Mouse (Mus musculus) cerebellum, adult 2 months (tissue): ENCODE measurements around the gene Dip2a. TPM values are rescaled to one million over a fixed set of nuclear protein-coding genes. Genes with fewer than 3 reads are reported as not detected.

Experiments
- DNase-seq, 2 experiments: peaks; one replicate each; pipeline ENCODE4 v3.0.0; 2021
- H3K27ac ChIP-seq: fragments of 200-500 bp; 2 replicates; pipeline ENCODE4 v1.5.1; 2012; ENCODE audit warnings: low read length, control low read depth, inconsistent platforms; ENCODE audit not compliant: insufficient read depth
- H3K27me3 ChIP-seq: fragments of 200-500 bp; 2 replicates; pipeline ENCODE4 v1.6.1; 2012; ENCODE audit warnings: inconsistent platforms, mild to moderate bottlenecking, low read length, moderate library complexity; ENCODE audit not compliant: control insufficient read depth, insufficient read depth
- H3K4me1 ChIP-seq: fragments of 200-500 bp; 2 replicates; pipeline ENCODE4 v1.6.1; 2011; ENCODE audit warnings: low read length; ENCODE audit not compliant: control insufficient read depth, insufficient read depth
- H3K4me3 ChIP-seq: fragments of 200-500 bp; replicated peaks from 2 replicates; pipeline ENCODE3; 2011; ENCODE audit warnings: mild to moderate bottlenecking, low read depth, low read length, control low read depth; ENCODE audit not compliant: insufficient read depth
- CTCF ChIP-seq: fragments of 200-500 bp; IDR thresholded peaks from 2 replicates; pipeline ENCODE4 v1.5.1; 2011; ENCODE audit warnings: low read depth, mild to moderate bottlenecking, control low read depth, low read length, moderate library complexity, borderline replicate concordance; ENCODE audit not compliant: insufficient read depth
- POLR2A ChIP-seq: fragments of 200-500 bp; IDR thresholded peaks from 2 replicates; pipeline ENCODE4 v1.6.1; 2011; ENCODE audit warnings: low read length, control low read depth, borderline replicate concordance; ENCODE audit not compliant: insufficient read depth
- WGBS: fragments of 180-500 bp; shearing (Covaris S2); methylation state at CpG from one replicate; pipeline ENCODE4 v1.1.7; 2018; 5-methylcytosine and 5-hydroxymethylcytosine counted together
- polyA plus RNA-seq: library from polyadenylated mRNA; depleted of rRNA; stranded (reverse); fragments of >200 nt; gene quantifications from 2 replicates; pipeline ENCODE4 v1.2.3, GENCODE M21; 2012

Gene Dip2a
- polyA plus RNA-seq, 1 experiment: 80.4 TPM

DNA sequence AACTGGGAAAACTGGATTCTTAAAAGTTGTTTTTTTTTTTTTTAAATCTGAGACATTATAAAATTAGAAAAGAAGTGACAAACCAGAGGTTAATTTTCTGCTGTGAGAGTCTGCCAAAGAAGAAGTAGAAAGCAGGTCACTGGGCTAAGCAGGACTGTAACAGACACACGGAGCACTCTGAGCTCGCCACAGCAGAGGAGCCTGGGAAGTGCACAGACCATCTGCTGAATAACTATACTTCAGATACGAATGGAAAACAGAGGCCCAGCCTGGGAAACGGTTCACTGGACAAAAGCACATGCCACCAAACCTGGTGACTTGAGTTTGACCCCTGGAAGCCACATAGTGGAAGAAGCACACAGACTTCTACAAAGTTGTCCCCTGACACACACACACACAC is 10.7 kb downstream of the Dip2a start:
- Histone ChIP-seq H3K4me3 (no peak overlapping the region), H3K27me3 (no peaks in the 10 kb centered on the region), H3K27ac (no peak overlapping the region), H3K4me1 (peaks cover 12% of the 10 kb centered on the region)
- TF ChIP-seq CTCF (no peak), POLR2A (no peak)
- DNase-seq: peak; percentile 35 to 54
- 2% methylated on average over 4 of the region's 4 CpGs for WGBS

DNA sequence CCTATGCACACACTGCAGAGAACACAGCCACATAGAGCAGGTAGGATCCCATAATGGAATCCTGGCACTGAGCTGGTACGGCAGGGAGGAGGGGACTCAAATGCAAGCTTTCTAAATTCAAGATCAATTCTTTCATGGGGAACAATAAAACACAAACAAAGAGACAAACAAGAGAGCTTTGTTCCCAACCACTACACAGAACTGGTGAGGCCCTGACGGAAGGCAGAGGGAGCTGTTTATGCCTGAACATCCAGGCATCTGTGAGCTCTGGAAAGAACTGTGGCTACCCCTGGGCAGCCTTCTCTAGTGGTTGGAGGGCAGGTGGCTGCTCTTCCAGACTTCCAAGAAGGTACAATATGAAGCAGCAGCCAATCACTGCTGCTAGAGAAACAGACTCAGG is 13.1 kb downstream of the Dip2a start:
- peak overlapping the region; percentile 59; the same call in 1 of the 2 replicates for H3K27ac ChIP-seq
- no peak for DNase-seq

DNA sequence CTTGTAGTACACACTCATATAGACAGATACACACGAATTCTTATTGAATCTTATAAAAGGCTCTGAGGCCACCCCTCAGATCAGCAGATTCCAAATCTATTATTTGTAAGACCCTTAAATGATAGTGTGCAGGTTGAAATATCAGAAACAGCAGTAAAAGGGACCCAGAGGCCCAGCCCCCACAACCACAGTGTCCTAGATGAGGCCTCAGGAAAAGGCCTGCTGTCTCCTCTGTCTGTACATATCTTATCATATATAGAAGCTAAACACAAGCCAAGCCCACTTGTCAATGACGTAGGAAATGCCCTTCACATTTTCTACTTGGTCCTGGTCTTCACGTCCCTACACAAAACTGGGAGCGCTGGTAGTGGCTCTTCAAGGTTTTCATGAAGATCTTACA is 16.0 kb downstream of the Dip2a start:
- TF ChIP-seq CTCF: no peak
- TF ChIP-seq POLR2A: no peak
- Histone ChIP-seq H3K4me1 (0 out of 2 replicates have a peak, but pooled peaks cover 3% of the 10 kb centered on the region), H3K27ac (no peak overlapping the region), H3K4me3 (no peak overlapping the region), H3K27me3 (no peaks in the 10 kb centered on the region)
- 92% methylated on average over 4 of the region's 4 CpGs for WGBS
- DNase-seq: no peak

More for the DNA sequence above, 13.1 kb downstream of the Dip2a start:
- Histone ChIP-seq H3K4me3 (no peak overlapping the region), H3K4me1 (peaks cover 12% of the 10 kb centered on the region), H3K27me3 (no peaks in the 10 kb centered on the region)
- WGBS: 67% methylated on average over 2 of the region's 2 CpGs
- TF ChIP-seq CTCF: no peak

DNA sequence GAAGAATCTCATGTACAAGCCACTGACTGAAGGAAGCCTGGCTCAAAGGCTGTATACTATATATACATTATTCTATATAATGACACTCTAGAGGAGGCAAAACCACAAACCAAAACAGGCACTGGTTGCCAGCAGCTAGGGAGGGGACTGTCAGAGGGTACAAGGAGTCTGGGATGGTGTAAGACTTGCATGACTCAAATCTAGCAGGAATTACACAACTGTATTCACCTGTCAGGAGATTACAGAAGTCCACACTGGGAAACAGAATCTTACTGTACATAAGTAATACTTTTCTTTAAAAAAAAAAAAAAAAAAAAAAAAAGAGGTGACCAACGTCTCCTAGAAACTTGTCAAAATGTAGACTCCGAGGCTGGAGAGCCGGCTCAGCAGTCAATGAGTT is 16.5 kb downstream of the Dip2a start:
- WGBS: 84% methylated on average over 3 of the region's 3 CpGs
- TF ChIP-seq CTCF (no peak), POLR2A (no peak)
- H3K27me3 ChIP-seq: no peaks in the 10 kb centered on the region

DNA sequence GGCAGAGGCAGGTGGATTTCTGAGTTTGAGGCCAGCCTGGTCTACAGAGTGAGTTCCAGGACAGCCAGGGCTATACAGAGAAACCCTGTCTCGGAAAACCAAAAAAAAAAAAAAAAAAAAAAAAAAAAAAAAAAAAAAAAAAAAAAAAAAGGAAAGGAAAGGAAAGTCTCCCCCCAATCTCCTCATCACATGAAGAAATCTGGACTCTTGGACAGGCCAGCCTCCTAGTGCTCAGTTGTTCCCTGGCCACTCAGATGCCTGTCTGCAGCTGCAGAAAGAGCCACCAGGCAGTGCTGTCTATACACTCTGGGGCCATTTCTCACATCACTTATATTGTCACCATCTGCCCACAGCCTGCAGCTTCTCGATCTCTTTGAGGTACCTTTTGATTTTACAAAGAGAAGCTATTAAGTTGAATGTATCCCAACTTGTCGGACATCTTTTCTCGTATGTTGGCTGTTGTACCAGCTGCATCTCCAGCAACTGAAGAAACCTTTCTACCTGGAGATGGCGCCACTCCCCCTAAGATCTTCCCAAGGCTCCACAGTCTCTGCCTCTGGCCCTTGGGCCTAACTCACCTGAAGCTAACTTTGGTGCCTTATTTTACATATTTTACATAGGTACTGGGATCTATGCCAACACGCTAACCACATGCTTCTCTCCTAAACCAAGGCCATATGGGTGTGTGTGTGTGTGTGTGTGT is 18.6 kb downstream of the Dip2a start:
- DNase-seq: peak; percentile 22 to 50
- 70% methylated on average over 6 of the region's 6 CpGs for WGBS
- Histone ChIP-seq H3K27ac (no peak overlapping the region), H3K4me1 (0 out of 2 replicates have a peak, but pooled peaks cover 3% of the 10 kb centered on the region), H3K4me3 (no peak overlapping the region), H3K27me3 (no peaks in the 10 kb centered on the region)
- TF ChIP-seq POLR2A: no peak
- TF ChIP-seq CTCF: peak; percentile 42; the same call in 1 of the 2 replicates

More for the DNA sequence above, 16.5 kb downstream of the Dip2a start:
- H3K4me1 ChIP-seq: 0 out of 2 replicates have a peak, but pooled peaks cover 3% of the 10 kb centered on the region
- DNase-seq: no peak
- H3K27ac ChIP-seq: no peak overlapping the region
- no peak overlapping the region for H3K4me3 ChIP-seq

DNA sequence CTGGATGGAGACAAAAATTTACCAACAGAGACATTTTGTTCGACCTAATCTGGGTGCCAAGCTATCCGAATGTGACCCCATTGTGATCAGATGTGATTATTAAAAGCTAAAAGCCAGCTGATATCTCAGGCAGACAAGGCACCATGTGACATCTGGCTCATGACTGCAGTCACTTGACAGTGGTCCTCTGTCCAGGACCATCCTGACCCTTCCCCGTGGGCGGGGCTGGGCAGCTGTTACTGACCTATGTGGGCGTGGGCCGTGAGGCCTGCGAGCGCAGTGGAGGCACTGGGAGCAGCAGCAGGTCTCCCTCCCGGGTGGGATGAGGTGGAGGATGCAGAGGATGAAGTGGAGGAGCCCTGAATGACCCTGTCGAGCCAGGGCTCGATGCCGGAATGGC is 27.5 kb downstream of the Dip2a start:
- Histone ChIP-seq H3K4me1 (no peaks in the 10 kb centered on the region), H3K27me3 (no peaks in the 10 kb centered on the region), H3K4me3 (no peak overlapping the region), H3K27ac (no peak overlapping the region)
- DNase-seq: peak in 1 of 2 experiments; percentile 34
- 86% methylated on average over 12 of the region's 12 CpGs for WGBS
- TF ChIP-seq CTCF: no peak
- TF ChIP-seq POLR2A: no peak

DNA sequence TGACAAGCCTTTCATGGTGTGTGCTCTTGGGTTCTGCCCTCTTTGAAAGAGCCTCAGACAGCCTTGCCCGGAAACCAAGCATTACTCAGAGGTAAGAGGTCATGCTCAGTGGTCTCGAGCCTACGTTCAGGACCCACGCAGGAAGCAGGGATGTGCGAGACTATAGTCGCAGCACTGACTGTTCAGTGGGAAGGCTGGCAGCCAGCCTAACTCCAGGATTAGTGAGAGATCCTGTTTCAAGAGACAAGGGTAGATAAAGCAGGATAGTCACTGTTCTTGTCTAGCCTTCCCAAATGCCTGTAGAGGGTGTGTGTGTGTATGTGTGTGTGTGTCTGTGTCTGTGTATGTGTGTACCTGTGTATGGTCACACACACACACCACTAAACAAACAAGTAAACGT is 28.9 kb downstream of the Dip2a start:
- Histone ChIP-seq H3K4me1 (no peaks in the 10 kb centered on the region), H3K27ac (no peak overlapping the region), H3K27me3 (no peaks in the 10 kb centered on the region), H3K4me3 (no peak overlapping the region)
- TF ChIP-seq POLR2A (no peak), CTCF (no peak)
- WGBS: 70% methylated on average over 7 of the region's 7 CpGs
- no peak for DNase-seq

DNA sequence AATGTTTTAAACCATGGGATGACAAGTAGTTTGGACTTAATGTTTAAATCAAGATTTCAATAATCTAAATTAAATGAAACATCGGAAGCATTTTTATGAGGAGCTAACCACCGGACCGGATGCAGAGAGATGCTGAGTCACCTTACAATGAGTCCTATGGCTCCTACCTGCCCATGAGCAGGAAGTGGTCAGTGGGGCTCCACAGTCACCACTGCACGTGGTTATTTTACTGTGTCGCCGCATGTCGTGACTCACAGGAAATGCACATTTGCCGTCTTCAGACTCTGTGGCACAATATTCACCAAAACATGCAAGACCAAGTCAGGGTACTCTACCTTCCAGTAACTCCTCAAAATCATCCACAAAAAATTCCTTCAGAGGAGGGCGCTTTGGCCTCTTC is 38.4 kb downstream of the Dip2a start:
- H3K27me3 ChIP-seq: no peaks in the 10 kb centered on the region
- 91% methylated on average over 9 of the region's 9 CpGs for WGBS
- no peak overlapping the region for H3K4me3 ChIP-seq
- DNase-seq: no peak
- H3K27ac ChIP-seq: no peak overlapping the region
- TF ChIP-seq POLR2A (no peak), CTCF (no peak)
- no peaks in the 10 kb centered on the region for H3K4me1 ChIP-seq
